Mouse (Mus musculus): Measurements from ENCODE around the gene Sel1l. TPM values are rescaled to one million over a fixed set of nuclear protein-coding genes. Genes with fewer than 3 reads are reported as not detected.

Sel1l gene
- polyA plus RNA-seq, 1 experiment from 2014 or later: 94.8 TPM

DNA sequence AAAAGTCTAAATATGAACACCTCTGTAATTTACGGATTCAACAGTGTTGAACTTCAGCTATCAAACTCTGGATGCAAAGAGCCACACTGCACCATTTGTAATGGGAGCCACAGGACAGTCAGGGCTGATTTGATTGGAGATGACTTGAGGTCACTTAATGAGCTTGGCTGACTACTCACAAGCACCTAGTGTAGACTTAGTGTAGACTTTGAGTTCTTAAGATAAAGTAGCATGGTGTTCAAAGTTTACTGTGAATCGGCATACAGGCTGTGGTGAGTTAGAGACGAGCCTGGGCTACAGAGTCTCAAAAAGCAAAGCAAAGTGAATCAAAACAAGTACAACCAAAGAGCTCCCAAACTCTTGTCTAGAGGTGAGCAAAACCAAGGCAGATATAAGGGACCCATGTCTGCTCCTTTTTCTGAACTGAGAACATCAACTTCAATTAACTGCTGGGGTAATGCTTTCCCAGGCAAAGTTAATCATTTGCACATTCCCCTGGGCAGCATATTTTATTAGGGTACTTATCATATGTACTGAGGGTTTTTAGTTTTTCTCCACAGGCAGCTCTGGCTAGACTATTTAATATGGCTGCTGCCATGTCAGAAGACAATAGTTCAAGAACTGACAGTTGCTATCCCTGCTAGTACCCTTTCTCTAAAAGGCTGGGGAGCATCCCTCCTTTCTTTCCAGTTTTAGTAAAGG, 15.6 kb downstream of the Sel1l start:
- 95% methylated on average over 3 of the region's 3 CpGs for WGBS
- Histone ChIP-seq H3K36me3 (ENCODE audit: control insufficient read depth, insufficient read depth, low read length) (peaks cover 44% of the 10 kb centered on the region), H3K4me2 (ENCODE audit: low read length) (no peak overlapping the region), H3K27ac (ENCODE audit: low read depth, low read length) (no peak overlapping the region), H3K4me1 (ENCODE audit: control insufficient read depth, insufficient read depth, low read depth, low read length) (no peaks in the 10 kb centered on the region), H3K9me3 (ENCODE audit: control insufficient read depth, low read length) (no peaks in the 10 kb centered on the region), H3K9ac (ENCODE audit: low read depth, low read length) (no peak overlapping the region), H3K27me3 (replicated peaks; ENCODE audit: control insufficient read depth, insufficient read depth, low read length) (no peaks in the 10 kb centered on the region), H3K4me3 (ENCODE audit: low read length) (no peak overlapping the region)
- no peak for ATAC-seq

GRCm38 (mm10) chr12:91831410-91831809, 17.5 kb downstream of the Sel1l start:
- H3K4me2 ChIP-seq (ENCODE audit: low read length): no peak overlapping the region
- peaks cover 40% of the 10 kb centered on the region for H3K36me3 ChIP-seq (ENCODE audit: control insufficient read depth, insufficient read depth, low read length)
- H3K9me3 ChIP-seq (ENCODE audit: control insufficient read depth, low read length): no peaks in the 10 kb centered on the region
- no peaks in the 10 kb centered on the region for H3K27me3 ChIP-seq (replicated peaks; ENCODE audit: control insufficient read depth, insufficient read depth, low read length)
- H3K9ac ChIP-seq (ENCODE audit: low read depth, low read length): no peak overlapping the region
- ATAC-seq: 0 out of 2 replicates have a peak, but pooled peaks have one; percentile 60
- 85% methylated on average over 7 of the region's 7 CpGs for WGBS
- no peak overlapping the region for H3K4me3 ChIP-seq (ENCODE audit: low read length)
- H3K4me1 ChIP-seq (ENCODE audit: control insufficient read depth, insufficient read depth, low read depth, low read length): no peaks in the 10 kb centered on the region
- no peak overlapping the region for H3K27ac ChIP-seq (ENCODE audit: low read depth, low read length)

GRCm38 (mm10) chr12:91820461-91820860, 28.5 kb downstream of the Sel1l start:
- no peak for ATAC-seq
- Histone ChIP-seq H3K36me3 (ENCODE audit: control insufficient read depth, insufficient read depth, low read length) (peaks cover 34% of the 10 kb centered on the region), H3K9me3 (ENCODE audit: control insufficient read depth, low read length) (no peaks in the 10 kb centered on the region), H3K27ac (ENCODE audit: low read depth, low read length) (no peak overlapping the region), H3K9ac (ENCODE audit: low read depth, low read length) (no peak overlapping the region), H3K4me2 (ENCODE audit: low read length) (no peak overlapping the region), H3K4me3 (ENCODE audit: low read length) (no peak overlapping the region), H3K27me3 (replicated peaks; ENCODE audit: control insufficient read depth, insufficient read depth, low read length) (no peaks in the 10 kb centered on the region), H3K4me1 (ENCODE audit: control insufficient read depth, insufficient read depth, low read depth, low read length) (no peaks in the 10 kb centered on the region)
- WGBS: 94% methylated on average over 12 of the region's 12 CpGs

- ATAC-seq: no peak
- no peak overlapping the region for H3K4me2 ChIP-seq (ENCODE audit: low read length)
- H3K9ac ChIP-seq (ENCODE audit: low read depth, low read length): no peak overlapping the region
- no peaks in the 10 kb centered on the region for H3K27me3 ChIP-seq (replicated peaks; ENCODE audit: control insufficient read depth, insufficient read depth, low read length)
- no peaks in the 10 kb centered on the region for H3K9me3 ChIP-seq (ENCODE audit: control insufficient read depth, low read length)
- no peak overlapping the region for H3K4me3 ChIP-seq (ENCODE audit: low read length)
- peaks cover 39% of the 10 kb centered on the region for H3K36me3 ChIP-seq (ENCODE audit: control insufficient read depth, insufficient read depth, low read length)
- 95% methylated on average over 4 of the region's 4 CpGs for WGBS
- no peak overlapping the region for H3K27ac ChIP-seq (ENCODE audit: low read depth, low read length)
- no peaks in the 10 kb centered on the region for H3K4me1 ChIP-seq (ENCODE audit: control insufficient read depth, insufficient read depth, low read depth, low read length)
These were observed 30.2 kb downstream of the Sel1l start for GRCm38 (mm10) chr12:91818726-91819125.

DNA sequence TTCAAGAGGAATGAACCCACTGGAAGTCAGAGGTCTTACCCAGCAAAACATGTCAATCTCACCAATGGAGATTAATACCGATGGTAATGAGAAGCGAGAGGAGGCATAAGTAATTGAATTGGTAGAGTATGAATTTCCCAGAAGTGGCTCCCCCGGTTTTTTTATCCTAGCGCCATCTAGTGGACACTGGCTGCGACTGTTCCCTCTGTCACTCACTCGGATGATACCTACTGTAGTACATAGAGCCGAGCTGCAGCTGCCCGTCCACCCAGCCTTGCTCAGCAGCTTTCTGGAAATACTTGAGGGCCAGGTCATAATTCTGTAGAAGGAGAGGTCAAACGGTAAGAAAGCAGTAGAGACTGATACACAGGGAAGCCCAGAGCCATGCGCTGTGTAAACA, 33.0 kb downstream of the Sel1l start:
- no peak overlapping the region for H3K27ac ChIP-seq (ENCODE audit: low read depth, low read length)
- 29% methylated on average over 10 of the region's 10 CpGs for WGBS
- H3K4me3 ChIP-seq (ENCODE audit: low read length): no peak overlapping the region
- H3K36me3 ChIP-seq (ENCODE audit: control insufficient read depth, insufficient read depth, low read length): peaks cover 45% of the 10 kb centered on the region
- no peak overlapping the region for H3K4me2 ChIP-seq (ENCODE audit: low read length)
- peak; percentile 72 for ATAC-seq
- H3K27me3 ChIP-seq (replicated peaks; ENCODE audit: control insufficient read depth, insufficient read depth, low read length): no peaks in the 10 kb centered on the region
- no peaks in the 10 kb centered on the region for H3K9me3 ChIP-seq (ENCODE audit: control insufficient read depth, low read length)
- H3K4me1 ChIP-seq (ENCODE audit: control insufficient read depth, insufficient read depth, low read depth, low read length): no peaks in the 10 kb centered on the region
- H3K9ac ChIP-seq (ENCODE audit: low read depth, low read length): no peak overlapping the region

GRCm38 (mm10) chr12:91815552-91815951, 33.4 kb downstream of the Sel1l start:
- Histone ChIP-seq H3K27ac (ENCODE audit: low read depth, low read length) (no peak overlapping the region), H3K4me3 (ENCODE audit: low read length) (no peak overlapping the region), H3K4me2 (ENCODE audit: low read length) (no peak overlapping the region), H3K9me3 (ENCODE audit: control insufficient read depth, low read length) (no peaks in the 10 kb centered on the region), H3K36me3 (ENCODE audit: control insufficient read depth, insufficient read depth, low read length) (peaks cover 48% of the 10 kb centered on the region), H3K9ac (ENCODE audit: low read depth, low read length) (no peak overlapping the region), H3K27me3 (replicated peaks; ENCODE audit: control insufficient read depth, insufficient read depth, low read length) (no peaks in the 10 kb centered on the region), H3K4me1 (ENCODE audit: control insufficient read depth, insufficient read depth, low read depth, low read length) (no peaks in the 10 kb centered on the region)
- WGBS: 96% methylated on average over 11 of the region's 11 CpGs
- ATAC-seq: no peak

DNA sequence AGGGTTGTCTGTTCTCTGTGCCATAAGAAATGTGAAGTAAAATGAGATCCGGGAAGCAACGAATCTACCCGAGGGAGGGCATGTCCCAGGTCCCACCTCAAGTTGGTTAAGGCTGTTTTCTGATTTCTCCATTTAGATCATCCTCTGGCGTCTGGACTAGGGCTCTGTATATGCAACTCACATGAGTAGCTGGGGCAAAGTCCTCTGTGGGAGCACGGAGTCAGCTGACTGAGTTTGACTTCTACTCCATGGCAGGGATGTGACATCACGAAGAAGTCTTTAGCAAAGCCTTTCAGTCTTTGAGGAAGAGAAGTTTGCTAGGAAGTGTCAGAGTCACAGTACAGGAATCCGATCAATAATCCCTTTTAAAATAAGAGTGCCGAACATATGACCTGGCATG, 40.0 kb downstream of the Sel1l start:
- H3K4me2 ChIP-seq (ENCODE audit: low read length): no peak overlapping the region
- no peaks in the 10 kb centered on the region for H3K9me3 ChIP-seq (ENCODE audit: control insufficient read depth, low read length)
- H3K36me3 ChIP-seq (ENCODE audit: control insufficient read depth, insufficient read depth, low read length): peaks cover 41% of the 10 kb centered on the region
- no peaks in the 10 kb centered on the region for H3K4me1 ChIP-seq (ENCODE audit: control insufficient read depth, insufficient read depth, low read depth, low read length)
- H3K4me3 ChIP-seq (ENCODE audit: low read length): no peak overlapping the region
- WGBS: 91% methylated on average over 8 of the region's 8 CpGs
- H3K27ac ChIP-seq (ENCODE audit: low read depth, low read length): no peak overlapping the region
- no peak for ATAC-seq
- H3K27me3 ChIP-seq (replicated peaks; ENCODE audit: control insufficient read depth, insufficient read depth, low read length): no peaks in the 10 kb centered on the region
- H3K9ac ChIP-seq (ENCODE audit: low read depth, low read length): no peak overlapping the region

DNA sequence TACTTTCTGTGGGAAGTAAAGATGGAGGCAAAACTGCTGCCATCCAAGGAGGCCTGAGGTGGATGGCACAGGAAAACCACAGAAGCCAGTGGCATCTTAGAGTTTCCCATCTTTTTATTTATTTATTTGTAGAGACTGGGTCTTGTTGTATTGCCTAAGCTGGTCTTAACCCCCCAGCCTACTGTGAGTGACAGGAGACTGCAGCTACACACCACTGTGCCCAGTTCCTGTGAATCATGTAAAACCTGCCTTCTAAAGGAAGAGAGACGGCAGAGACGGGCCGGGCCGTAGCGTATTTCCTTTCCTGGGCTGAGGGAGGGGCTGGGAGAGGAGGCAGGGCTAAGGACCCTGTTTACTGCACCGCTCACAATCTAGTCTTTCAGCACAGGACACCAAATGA, 41.2 kb downstream of the Sel1l start:
- WGBS: 90% methylated on average over 6 of the region's 6 CpGs
- H3K4me3 ChIP-seq (ENCODE audit: low read length): no peak overlapping the region
- H3K4me1 ChIP-seq (ENCODE audit: control insufficient read depth, insufficient read depth, low read depth, low read length): no peaks in the 10 kb centered on the region
- no peak overlapping the region for H3K9ac ChIP-seq (ENCODE audit: low read depth, low read length)
- no peaks in the 10 kb centered on the region for H3K27me3 ChIP-seq (replicated peaks; ENCODE audit: control insufficient read depth, insufficient read depth, low read length)
- H3K9me3 ChIP-seq (ENCODE audit: control insufficient read depth, low read length): no peaks in the 10 kb centered on the region
- ATAC-seq: no peak
- no peak overlapping the region for H3K4me2 ChIP-seq (ENCODE audit: low read length)
- no peak overlapping the region for H3K27ac ChIP-seq (ENCODE audit: low read depth, low read length)
- peaks cover 33% of the 10 kb centered on the region for H3K36me3 ChIP-seq (ENCODE audit: control insufficient read depth, insufficient read depth, low read length)

DNA sequence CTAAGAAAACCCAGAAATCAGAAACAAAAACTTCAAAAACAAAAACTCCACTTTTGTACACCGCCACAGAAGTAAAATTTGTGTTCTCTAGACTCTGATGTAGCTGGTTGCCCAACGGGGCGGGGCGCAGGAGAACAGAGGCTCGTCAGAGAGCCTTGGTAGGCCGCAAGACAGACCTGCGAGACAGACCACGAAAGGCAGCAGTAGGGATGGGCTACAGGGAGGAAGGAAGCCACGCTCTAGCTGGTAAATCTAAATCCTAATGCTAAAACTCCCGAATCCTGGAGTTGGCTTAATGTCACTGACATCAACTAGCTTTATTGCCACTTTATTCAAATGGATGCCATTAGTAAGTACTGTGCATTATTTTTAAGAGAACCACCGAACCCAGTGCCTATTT, 41.9 kb downstream of the Sel1l start:
- no peak overlapping the region for H3K4me2 ChIP-seq (ENCODE audit: low read length)
- H3K9me3 ChIP-seq (ENCODE audit: control insufficient read depth, low read length): no peaks in the 10 kb centered on the region
- no peak for ATAC-seq
- WGBS: 91% methylated on average over 11 of the region's 11 CpGs
- H3K9ac ChIP-seq (ENCODE audit: low read depth, low read length): no peak overlapping the region
- H3K27me3 ChIP-seq (replicated peaks; ENCODE audit: control insufficient read depth, insufficient read depth, low read length): no peaks in the 10 kb centered on the region
- no peak overlapping the region for H3K4me3 ChIP-seq (ENCODE audit: low read length)
- no peak overlapping the region for H3K27ac ChIP-seq (ENCODE audit: low read depth, low read length)
- peaks cover 33% of the 10 kb centered on the region for H3K36me3 ChIP-seq (ENCODE audit: control insufficient read depth, insufficient read depth, low read length)
- H3K4me1 ChIP-seq (ENCODE audit: control insufficient read depth, insufficient read depth, low read depth, low read length): no peaks in the 10 kb centered on the region
